Mouse (Mus musculus): Measurements from ENCODE around the gene Mapk12.

GRCm38 (mm10) chr15:89177576-89178259, 37.2 kb upstream of the Mapk12 start:
- TF ChIP-seq POLR2A (IDR thresholded peaks at IDR 0.05; ENCODE audit: extremely low read depth, insufficient read depth, low read length) = no peak
- TF ChIP-seq CTCF (IDR thresholded peaks at IDR 0.05; ENCODE audit: low read depth, low read length) = no peak

All from liver, adult 2 months (tissue).